In genomic region chr15:77970470-77971292, GRCm38 (mm10) we compare ENCODE assay signal across 8 mouse cellular contexts. TPM values are rescaled to one million over a fixed set of nuclear protein-coding genes. Genes with fewer than 3 reads are reported as not detected.
DNase-seq lines count a peak whose midpoint lies in the region; ATAC-seq and TF ChIP-seq lines count a peak whose summit lies in the region.

Gene Eif3d (minus strand): TSS chr15:77970813.

- H3K36me3 ChIP-seq in embryonic facial prominence, embryonic 15.5 days: peaks cover 32% of the 10 kb centered on the region
- H3K36me3 ChIP-seq in limb, embryonic 14.5 days (ENCODE audit: control insufficient read depth, insufficient read depth, low read length): peaks cover 31% of the 10 kb centered on the region
- peaks cover 25% of the 10 kb centered on the region for H3K36me3 ChIP-seq in midbrain, postnatal 0 days (ENCODE audit: insufficient read depth, low read length)

- TF ChIP-seq POLR2A in bone marrow, adult 2 months (IDR thresholded peaks at IDR 0.05; ENCODE audit: borderline replicate concordance, control insufficient read depth, low read depth, low read length): peak; percentile 84; the same call in 1 of the 2 replicates
- peak; percentile 96 for TF ChIP-seq POLR2A in limb, embryonic 14.5 days (IDR thresholded peaks at IDR 0.05; ENCODE audit: borderline replicate concordance, extremely low read depth, insufficient read depth, insufficient read length)

- WGBS in bone marrow, adult 2 months: under 1% methylated on average over 72 of the region's 72 CpGs
- WGBS in embryonic facial prominence, embryonic 15.5 days: under 1% methylated on average over 72 of the region's 72 CpGs
- under 1% methylated on average over 71 of the region's 72 CpGs for WGBS in limb, embryonic 14.5 days
- WGBS in midbrain, postnatal 0 days: under 1% methylated on average over 70 of the region's 72 CpGs

- H3K9ac ChIP-seq in embryonic facial prominence, embryonic 15.5 days: peak within 1 kb of the TSS; percentile 93
- H3K9ac ChIP-seq in limb, embryonic 14.5 days (ENCODE audit: low read depth, low read length, severe bottlenecking): peak within 1 kb of the TSS; percentile 82
- H3K9ac ChIP-seq in midbrain, postnatal 0 days (replicated peaks; ENCODE audit: low read length, poor library complexity, severe bottlenecking): peak within 1 kb of the TSS; percentile 94

- no peak for TF ChIP-seq CTCF in bone marrow, adult 2 months (IDR thresholded peaks at IDR 0.05; ENCODE audit: control insufficient read depth, insufficient read depth, low read length)
- TF ChIP-seq CTCF in midbrain, postnatal 0 days (IDR thresholded peaks at IDR 0.05): no peak

- H3K4me1 ChIP-seq in bone marrow, adult 2 months (ENCODE audit: control insufficient read depth, insufficient read depth, low read length): no peaks in the 10 kb centered on the region; the same call in 1 of the 2 replicates
- peaks cover 13% of the 10 kb centered on the region for H3K4me1 ChIP-seq in embryonic facial prominence, embryonic 15.5 days
- H3K4me1 ChIP-seq in limb, embryonic 14.5 days (ENCODE audit: control insufficient read depth, insufficient read depth, low read length): peaks cover 8% of the 10 kb centered on the region
- H3K4me1 ChIP-seq in midbrain, postnatal 0 days (ENCODE audit: insufficient read depth, low read length): no peaks in the 10 kb centered on the region

- peak within 1 kb of the TSS; percentile 95 for H3K4me3 ChIP-seq in bone marrow, adult 2 months (replicated peaks; ENCODE audit: control insufficient read depth, low read depth, low read length)
- peak within 1 kb of the TSS; percentile 87 for H3K4me3 ChIP-seq in embryonic facial prominence, embryonic 15.5 days (replicated peaks)
- H3K4me3 ChIP-seq in limb, embryonic 14.5 days (replicated peaks; ENCODE audit: low read length): peak within 1 kb of the TSS; percentile 64
- peak within 1 kb of the TSS; percentile 80 for H3K4me3 ChIP-seq in midbrain, postnatal 0 days (ENCODE audit: low read depth, low read length)

- no peaks in the 10 kb centered on the region for H3K27me3 ChIP-seq in embryonic facial prominence, embryonic 15.5 days
- no peaks in the 10 kb centered on the region for H3K27me3 ChIP-seq in limb, embryonic 14.5 days (ENCODE audit: control insufficient read depth, insufficient read depth, low read length)
- H3K27me3 ChIP-seq in midbrain, postnatal 0 days (ENCODE audit: insufficient read depth, low read length): 0 out of 2 replicates have a peak, but pooled peaks cover under 1% of the 10 kb centered on the region

- DNase-seq in 416B (ENCODE audit: low read depth): peak; percentile 98
- DNase-seq in heart, adult 8-10 months (ENCODE audit: low spot score): peak; percentile 96
- DNase-seq in kidney, adult 9 months: peak; percentile 99
- peak; percentile 98 for DNase-seq in limb, embryonic 14.5 days (ENCODE audit: low spot score)
- DNase-seq in midbrain, postnatal 0 days (ENCODE audit: low spot score): peak; percentile 97
- DNase-seq in spleen, postnatal 14 days (ENCODE audit: low spot score in 2 of 2): peak; percentile 94 to 96

- peak within 1 kb of the TSS; percentile 77 for H3K4me2 ChIP-seq in embryonic facial prominence, embryonic 15.5 days (replicated peaks)
- H3K4me2 ChIP-seq in limb, embryonic 14.5 days (replicated peaks; ENCODE audit: low read depth, low read length, severe bottlenecking): peak within 1 kb of the TSS; percentile 79
- peak within 1 kb of the TSS; percentile 91 for H3K4me2 ChIP-seq in midbrain, postnatal 0 days (ENCODE audit: low read depth, low read length, poor library complexity, severe bottlenecking)

- peak; percentile 84 for ATAC-seq in embryonic facial prominence, embryonic 15.5 days (ENCODE audit: insufficient number of reproducible peaks, low FRiP score, low TSS enrichment, low read depth)
- peak; percentile 88 for ATAC-seq in limb, embryonic 14.5 days (ENCODE audit: low FRiP score, low read depth)
- peak; percentile 84 for ATAC-seq in midbrain, postnatal 0 days (ENCODE audit: low FRiP score)

- H3K27ac ChIP-seq in bone marrow, adult 2 months (ENCODE audit: control insufficient read depth, insufficient read depth, low read depth, low read length, poor library complexity): peak within 1 kb of the TSS; percentile 100
- H3K27ac ChIP-seq in embryonic facial prominence, embryonic 15.5 days (replicated peaks): peak within 1 kb of the TSS; percentile 99
- peak within 1 kb of the TSS; percentile 99 for H3K27ac ChIP-seq in limb, embryonic 14.5 days (replicated peaks; ENCODE audit: low read depth, low read length)
- peak within 1 kb of the TSS; percentile 94 for H3K27ac ChIP-seq in midbrain, postnatal 0 days (ENCODE audit: low read depth, low read length)

- no peaks in the 10 kb centered on the region for H3K9me3 ChIP-seq in embryonic facial prominence, embryonic 15.5 days (replicated peaks)
- no peaks in the 10 kb centered on the region for H3K9me3 ChIP-seq in limb, embryonic 14.5 days (ENCODE audit: control insufficient read depth, low read length)
- no peaks in the 10 kb centered on the region for H3K9me3 ChIP-seq in midbrain, postnatal 0 days (ENCODE audit: low read length)

RNA-seq across cellular contexts. Expression of gene Eif3d, which starts in this region (rescaled TPM):
- polyA plus RNA-seq in bone marrow, adult 2 months (2011; ENCODE audit: insufficient read depth, insufficient read length, low replicate concordance, missing spikeins): 53.3 and 79.3 TPM in 2 replicates
- 177 and 186 TPM in 2 replicates for polyA plus RNA-seq in embryonic facial prominence, embryonic 15.5 days (2015; fragmentation: Nextera tagmentation; extraction: Ambion mirVana)
- 10 to 100 TPM; 56.3 to 67.2 (median 63.3) TPM for total RNA-seq in heart, adult 8-10 months (2022)
- polyA plus RNA-seq in limb, embryonic 14.5 days (2012; rRNA removed): 198 and 204 TPM in 2 replicates
- polyA plus RNA-seq in limb, embryonic 14.5 days (2014; fragmentation: Nextera tagmentation; extraction: Ambion mirVana): 177 and 188 TPM in 2 replicates
- total RNA-seq in midbrain, postnatal 0 days (2014; rRNA removed): 133 and 142 TPM in 2 replicates
- 154 and 160 TPM in 2 replicates for polyA plus RNA-seq in midbrain, postnatal 0 days (2015; fragmentation: Nextera tagmentation; extraction: Ambion mirVana)

Comparison
In these comparisons a context has a peak if more than half of its experiments do, and no peak if none do; other contexts are left out.
1. Peak in every context shown above with its lines: DNase-seq, ATAC-seq, H3K4me3 ChIP-seq and H3K27ac ChIP-seq.